Mouse (Mus musculus) liver, embryonic 14.5 days (tissue): ENCODE data around the gene Zdhhc15. TPM values are rescaled to one million over a fixed set of nuclear protein-coding genes. Genes with fewer than 3 reads are reported as not detected.

Source experiments
- ATAC-seq: fragments of 200-750 bp; cut with Nextera tagmentation; 2 replicates; pipeline ENCODE4 v1.8.0; 2017; ENCODE audit warnings: moderate number of reproducible peaks, mild to moderate bottlenecking, moderate library complexity; ENCODE audit not compliant: insufficient read depth
- DNase-seq, 3 experiments: peaks; one replicate each; pipeline ENCODE4 v3.0.0-alpha.2; 2012 to 2013; ENCODE audit warnings: low read depth in 3 of 3, low spot score in 3 of 3
- H3K27ac ChIP-seq: fragments of 300-500 bp; sonication (generic); 2 replicates; pipeline ENCODE4 v1.5.1; 2014; ENCODE audit warnings: moderate library complexity, mild to moderate bottlenecking, control low read depth, inconsistent platforms
- H3K27me3 ChIP-seq: fragments of 300-500 bp; sonication (generic); 2 replicates; pipeline ENCODE4 v1.6.1; 2014; ENCODE audit warnings: mild to moderate bottlenecking, low read length, moderate library complexity; ENCODE audit not compliant: control insufficient read depth, insufficient read depth
- H3K36me3 ChIP-seq: fragments of 300-500 bp; sonication (generic); replicated peaks from 2 replicates; pipeline ENCODE4 v1.6.1; 2014; ENCODE audit warnings: low read depth; ENCODE audit not compliant: control insufficient read depth, insufficient read depth
- H3K4me1 ChIP-seq, 2 experiments: fragments of 200-500 bp in 1 of 2; fragments of 300-500 bp in 1 of 2; sonication (generic) in 1 of 2; replicated peaks; 2 replicates each; pipeline ENCODE4 v1.6.1; 2012 to 2014; ENCODE audit warnings: antibody characterized with exemption in 1 of 2, inconsistent platforms in 1 of 2, low read length in 1 of 2; ENCODE audit not compliant: control insufficient read depth in 2 of 2, insufficient read depth in 2 of 2
- H3K4me2 ChIP-seq: fragments of 300-500 bp; sonication (generic); 2 replicates; pipeline ENCODE4 v1.6.1; 2014; ENCODE audit warnings: low read depth, mild to moderate bottlenecking, control low read depth, moderate library complexity
- H3K4me3 ChIP-seq, 2 experiments: fragments of 200-500 bp in 1 of 2; fragments of 300-500 bp in 1 of 2; sonication (generic) in 1 of 2; 2 replicates each; pipeline ENCODE4 v1.5.1; 2012 to 2014; ENCODE audit warnings: low read depth in 2 of 2, low read length in 2 of 2, mild to moderate bottlenecking in 2 of 2, control low read depth in 1 of 2, inconsistent platforms in 1 of 2, moderate library complexity in 1 of 2; ENCODE audit not compliant: insufficient read depth in 1 of 2
- H3K9ac ChIP-seq: fragments of 300-500 bp; sonication (generic); replicated peaks from 2 replicates; pipeline ENCODE4 v1.6.1; 2014; ENCODE audit warnings: mild to moderate bottlenecking, control low read depth, moderate library complexity
- H3K9me3 ChIP-seq: fragments of 300-500 bp; sonication (generic); 2 replicates; pipeline ENCODE4 v1.6.1; 2016; ENCODE audit warnings: low read length, mixed read lengths; ENCODE audit not compliant: control insufficient read depth
- CTCF ChIP-seq: IDR thresholded peaks from 2 replicates; pipeline ENCODE4 v1.5.1; 2016; ENCODE audit warnings: antibody characterized with exemption, low read depth, control low read depth
- EP300 ChIP-seq: IDR thresholded peaks from 2 replicates; pipeline ENCODE4 v1.6.1; 2016; ENCODE audit warnings: antibody characterized with exemption, low read depth
- WGBS: fragments of 180-500 bp; shearing (Covaris S2); extraction: QIAGEN DNeasy Blood & Tissue Kit; methylation state at CpG from one replicate; pipeline ENCODE4 v1.1.7; 2014; ENCODE audit not compliant: insufficient replicate concordance; 5-methylcytosine and 5-hydroxymethylcytosine counted together
- polyA plus RNA-seq, 2 experiments: library from polyadenylated mRNA; depleted of rRNA in 1 of 2; stranded (reverse) in 1 of 2; unstranded in 1 of 2; fragments of >200 nt; fragmentation: Nextera tagmentation in 1 of 2; extraction: Ambion mirVana in 1 of 2; gene quantifications; 2 replicates each; pipeline versions ENCODE4 v1.2.1 to v1.2.3; 2012 to 2014

The Zdhhc15 gene
- polyA plus RNA-seq, 2 experiments: 0.97 to 2.0 TPM

DNA sequence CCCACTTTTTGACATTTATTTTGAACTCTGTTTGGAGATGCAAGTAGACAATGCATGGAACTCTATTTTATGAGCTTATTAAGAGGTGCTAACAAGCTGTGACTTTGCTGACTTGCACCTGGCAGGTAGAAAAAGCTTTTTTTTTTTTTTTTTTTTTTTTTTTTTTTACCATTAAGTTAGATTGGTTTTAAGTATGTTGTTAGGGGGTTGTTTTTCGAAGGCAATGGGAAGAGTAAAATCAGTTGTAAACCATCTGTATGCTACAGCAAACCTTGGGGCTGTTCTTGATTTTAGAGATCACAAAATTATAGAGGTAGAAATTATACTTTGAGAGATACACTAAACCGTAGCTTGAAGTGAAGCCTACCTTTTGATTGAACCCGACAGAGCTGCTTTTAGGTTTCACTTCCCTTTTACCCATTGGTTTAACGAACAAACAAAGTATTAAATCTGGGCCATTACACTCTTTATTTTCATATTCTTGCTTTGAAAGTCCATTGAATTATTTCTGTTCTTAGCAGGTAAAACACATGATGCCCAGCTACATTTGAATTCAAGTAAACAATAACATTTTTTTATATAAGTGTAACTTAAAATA, 181.9 kb downstream of the Zdhhc15 start:
- Histone ChIP-seq H3K27me3 (no peaks in the 10 kb centered on the region; the same call in 1 of the 2 replicates), H3K27ac (no peak overlapping the region), H3K4me1 (peaks cover 0 to 2% of the 10 kb centered on the region in 2 experiments; a peak in 1 of 4 replicates), H3K4me3 (no peak overlapping the region), H3K4me2 (no peak overlapping the region), H3K9me3 (no peaks in the 10 kb centered on the region), H3K9ac (no peak overlapping the region), H3K36me3 (no peaks in the 10 kb centered on the region)
- no peak for ATAC-seq
- no peak for DNase-seq
- TF ChIP-seq CTCF: no peak
- TF ChIP-seq EP300: no peak
- WGBS: 58% methylated on average over 4 of the region's 4 CpGs

DNA sequence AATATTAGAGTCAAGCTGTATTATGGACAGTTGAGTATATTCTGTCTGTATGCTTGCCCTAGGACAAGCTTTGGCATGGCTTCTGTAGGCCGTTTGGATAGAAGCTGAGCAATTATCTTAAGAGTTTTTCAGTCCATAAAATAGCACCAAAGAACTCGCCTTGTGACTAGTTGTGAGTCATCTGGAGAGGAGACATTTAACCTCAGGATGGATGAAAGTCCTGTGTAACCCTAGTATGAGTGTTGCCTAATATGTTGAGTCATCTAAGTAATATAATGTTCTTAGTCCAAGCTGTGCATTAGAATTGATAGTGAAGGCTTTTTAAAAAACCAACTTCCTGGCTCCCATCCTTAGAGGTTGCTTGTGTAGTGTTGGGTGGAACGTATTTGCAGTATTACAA, 182.8 kb downstream of the Zdhhc15 start:
- H3K9ac ChIP-seq: no peak overlapping the region
- H3K27me3 ChIP-seq: no peaks in the 10 kb centered on the region; the same call in 1 of the 2 replicates
- H3K4me3 ChIP-seq: no peak overlapping the region
- ATAC-seq: no peak
- no peaks in the 10 kb centered on the region for H3K36me3 ChIP-seq
- no peak for DNase-seq
- H3K4me1 ChIP-seq: peaks cover 0 to 2% of the 10 kb centered on the region in 2 experiments; a peak in 1 of 4 replicates
- no peak overlapping the region for H3K4me2 ChIP-seq
- TF ChIP-seq CTCF (no peak), EP300 (no peak)
- 45% methylated on average over 3 of the region's 3 CpGs for WGBS
- no peaks in the 10 kb centered on the region for H3K9me3 ChIP-seq
- H3K27ac ChIP-seq: no peak overlapping the region

Other genes starting within 250 kb of the Zdhhc15 start
- gene Uprt, start 188.2 kb downstream of the Zdhhc15 start, polyA plus RNA-seq (2012; rRNA removed): 0.47 and 0.59 TPM in 2 replicates
- gene Uprt, start 188.2 kb downstream of the Zdhhc15 start, polyA plus RNA-seq (2014; fragmentation: Nextera tagmentation; extraction: Ambion mirVana): 0.22 and 0.27 TPM in 2 replicates
- 0.08 and 0.11 TPM in 2 replicates for gene Magee2, start 186.2 kb upstream of the Zdhhc15 start, polyA plus RNA-seq (2012; rRNA removed)
- 0.13 and 0.16 TPM in 2 replicates for gene Magee2, start 186.2 kb upstream of the Zdhhc15 start, polyA plus RNA-seq (2014; fragmentation: Nextera tagmentation; extraction: Ambion mirVana)